Mouse (Mus musculus) ovary, postnatal 36 days (tissue): ENCODE data around the gene Zswim4.

Source experiments
- DNase-seq: peaks from one replicate; pipeline ENCODE4 v3.0.0; 2022; ENCODE audit warnings: low spot score, mixed read lengths

The Zswim4 gene

DNA sequence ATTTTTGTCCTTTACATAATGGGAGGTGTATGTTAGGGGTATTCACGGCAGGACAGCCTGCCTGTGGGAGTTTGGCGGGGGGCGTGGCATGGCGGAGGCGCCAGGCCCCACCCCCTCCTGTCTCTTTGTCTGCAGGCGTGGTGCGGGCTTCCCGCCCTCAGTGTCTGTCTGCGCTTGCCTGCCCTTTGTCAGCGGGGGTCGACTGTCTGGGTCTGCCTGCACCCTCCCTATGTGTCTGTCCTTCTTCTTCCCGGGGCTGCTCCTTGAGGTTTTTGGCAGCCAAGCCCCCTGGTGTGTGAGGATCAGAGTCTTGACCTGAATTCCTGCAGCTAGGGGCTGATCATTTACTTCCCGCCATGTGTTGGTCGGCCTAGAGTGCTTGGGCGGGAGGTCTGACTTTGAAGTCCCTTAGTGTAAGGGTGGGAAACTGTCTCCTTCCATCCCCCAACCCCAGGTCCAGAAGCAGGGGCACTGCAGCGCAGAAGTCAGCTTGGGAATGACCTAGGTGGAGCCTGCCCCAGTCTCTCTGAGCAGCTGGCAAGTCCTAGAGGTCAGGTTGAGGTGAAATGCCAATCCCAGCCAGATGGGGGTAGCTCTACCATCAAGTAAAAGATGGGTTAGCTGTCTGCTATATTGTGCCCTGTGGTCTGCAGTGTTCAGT is 56.2 kb downstream of the Zswim4 start:
- peak; percentile 68 for DNase-seq

DNA sequence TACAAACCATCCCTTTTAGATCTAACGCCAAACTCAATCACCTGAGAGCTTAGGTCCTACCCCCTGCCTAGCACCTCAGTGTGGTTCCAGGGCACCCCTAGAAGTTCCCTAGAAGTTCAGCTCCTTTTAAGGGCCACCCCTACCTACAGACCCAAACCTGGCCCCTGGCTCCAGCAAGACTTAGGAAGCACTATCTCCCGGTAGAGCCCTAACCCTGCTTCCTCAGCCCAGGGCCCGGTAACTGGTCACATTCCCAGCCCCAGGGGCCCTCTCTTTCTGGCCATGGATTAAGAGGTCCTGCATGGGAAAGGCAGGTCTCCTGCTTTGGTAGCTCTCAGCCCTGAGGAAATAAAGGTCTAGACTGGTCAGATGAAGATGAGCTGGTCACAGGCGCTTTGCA is 56.9 kb downstream of the Zswim4 start:
- DNase-seq = no peak

DNA sequence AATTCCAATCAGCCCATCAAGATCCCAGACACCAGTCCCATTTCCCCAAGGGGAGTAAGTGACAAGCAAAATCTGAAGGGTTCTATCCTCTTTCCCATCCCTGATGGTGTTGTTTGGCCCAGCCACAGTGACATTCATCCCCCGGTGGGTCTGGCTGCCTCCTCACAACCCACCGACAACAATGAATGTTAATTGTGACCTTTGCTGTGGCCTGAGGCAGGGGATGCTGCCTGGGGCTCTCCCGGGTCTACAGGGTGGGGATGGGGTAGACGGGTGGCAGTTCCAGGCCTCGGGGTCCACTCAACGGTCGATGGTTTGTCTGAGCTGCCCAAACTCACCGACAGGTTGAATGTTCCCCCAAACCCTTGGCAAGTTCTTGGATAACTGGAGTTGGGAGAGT is 58.3 kb downstream of the Zswim4 start:
- no peak for DNase-seq

DNA sequence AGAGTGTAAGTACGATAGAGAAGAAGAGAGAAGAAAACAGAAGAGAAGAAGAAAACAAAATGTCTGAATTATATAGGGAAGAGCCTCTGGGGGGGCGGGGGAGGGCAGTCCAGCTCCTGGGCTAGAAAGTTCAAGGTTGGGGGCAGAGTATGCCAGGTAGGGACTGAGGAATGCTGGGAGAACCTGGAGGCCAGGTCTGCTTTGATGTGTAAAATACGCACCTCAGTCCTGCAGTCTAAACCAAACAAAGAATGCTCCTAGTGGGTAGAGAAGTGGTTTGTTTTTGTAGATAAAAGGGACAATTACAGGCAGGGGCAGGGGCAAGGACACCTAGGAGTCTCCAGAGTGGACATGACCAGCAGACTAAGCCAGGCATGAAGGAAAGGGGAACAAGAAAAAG is 59.5 kb downstream of the Zswim4 start:
- no peak for DNase-seq

DNA sequence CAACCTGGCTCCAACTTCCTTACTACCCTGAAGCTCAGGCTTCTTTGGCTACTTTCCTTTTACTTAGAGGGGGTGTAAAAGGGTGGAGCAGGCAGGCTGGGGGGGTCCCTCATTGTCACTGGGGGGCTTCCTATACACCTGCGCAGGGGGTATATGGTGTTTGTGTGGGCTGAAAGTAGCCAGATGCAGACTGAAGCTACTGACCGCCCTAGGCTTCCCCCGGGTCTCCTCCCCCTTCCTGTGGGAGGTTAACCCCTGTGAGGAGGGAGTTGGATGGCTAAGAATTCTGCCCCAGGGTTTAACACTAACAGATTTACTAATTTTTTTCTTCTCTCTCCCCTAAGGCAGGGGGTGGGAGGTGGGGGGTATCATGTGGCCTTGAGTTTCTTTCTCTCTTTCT is 60.3 kb downstream of the Zswim4 start:
- DNase-seq = no peak

DNA sequence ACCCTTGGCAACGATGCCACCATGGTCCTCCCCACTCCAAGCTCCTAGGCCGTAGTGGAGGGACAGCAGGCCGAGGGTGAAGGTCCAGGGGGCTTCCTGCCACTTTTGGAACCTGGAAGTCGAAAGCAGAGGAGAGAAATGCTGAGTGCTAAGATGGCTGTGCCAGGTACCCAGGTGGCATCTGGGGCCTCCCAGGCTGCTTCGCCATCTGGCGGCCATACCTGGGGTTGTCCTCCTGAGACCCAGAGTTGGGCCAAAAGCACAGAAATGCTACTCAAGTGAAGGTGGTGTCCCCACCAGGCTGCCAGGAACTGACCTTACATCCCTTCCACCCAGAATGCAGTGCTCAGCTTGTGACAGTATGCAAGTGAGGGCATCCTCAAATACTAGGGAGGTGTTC is 63.0 kb downstream of the Zswim4 start:
- peak; percentile 23 for DNase-seq

DNA sequence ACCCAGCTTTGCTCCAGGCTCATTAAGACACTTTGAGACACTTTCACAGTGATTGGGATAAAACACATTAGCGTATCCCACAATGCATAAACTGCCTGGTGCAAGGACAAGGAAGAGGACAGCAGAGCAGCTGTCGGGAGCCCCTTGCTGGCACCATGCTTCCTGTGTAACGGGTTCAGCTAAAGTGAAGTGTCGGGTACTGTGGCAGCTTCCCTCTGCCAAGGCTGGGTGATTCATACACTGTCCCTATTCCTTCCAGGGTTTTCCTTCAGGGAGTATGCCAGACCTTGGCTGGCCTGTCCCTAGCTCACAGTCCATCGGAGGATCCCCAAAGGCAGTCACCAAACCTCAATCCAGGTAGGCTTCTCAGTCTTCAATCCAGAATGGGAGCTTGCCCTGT is 66.8 kb downstream of the Zswim4 start:
- no peak for DNase-seq

DNA sequence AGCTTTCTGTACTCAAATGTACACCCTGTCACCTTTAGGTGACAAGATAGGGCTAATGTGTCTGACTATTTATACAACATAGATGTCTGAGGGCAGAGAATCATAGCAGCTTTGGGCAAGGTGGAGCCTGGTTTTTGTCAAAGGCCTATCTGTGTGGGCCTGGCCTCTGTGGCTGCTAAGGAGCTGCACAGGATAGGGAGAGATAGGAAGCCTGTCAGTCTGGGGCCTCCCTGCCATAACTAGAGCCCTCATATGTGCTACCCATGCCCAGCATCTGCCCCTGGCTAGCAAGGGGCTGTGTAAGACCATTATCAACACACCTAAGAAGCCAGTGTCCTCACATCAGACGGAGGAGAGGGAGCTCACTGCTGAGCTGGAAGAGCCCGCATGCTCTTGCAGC is 69.2 kb downstream of the Zswim4 start:
- DNase-seq = no peak
